Mouse (Mus musculus) ES-Bruce4 (cell line): Measurements from ENCODE around the gene Peli2.

Experiments used
- CTCF ChIP-seq: IDR thresholded peaks from one replicate; pipeline ENCODE4 v1.8.1; 2011; ENCODE audit warnings: low read depth, low read length
- EP300 ChIP-seq: IDR thresholded peaks from 2 replicates; pipeline ENCODE4 v1.6.1; 2011; ENCODE audit warnings: low read depth, low read length; ENCODE audit not compliant: insufficient read depth
- POLR2A ChIP-seq: IDR thresholded peaks from one replicate; pipeline ENCODE4 v1.8.1; 2011; ENCODE audit warnings: low read length; ENCODE audit not compliant: insufficient read depth

DNA sequence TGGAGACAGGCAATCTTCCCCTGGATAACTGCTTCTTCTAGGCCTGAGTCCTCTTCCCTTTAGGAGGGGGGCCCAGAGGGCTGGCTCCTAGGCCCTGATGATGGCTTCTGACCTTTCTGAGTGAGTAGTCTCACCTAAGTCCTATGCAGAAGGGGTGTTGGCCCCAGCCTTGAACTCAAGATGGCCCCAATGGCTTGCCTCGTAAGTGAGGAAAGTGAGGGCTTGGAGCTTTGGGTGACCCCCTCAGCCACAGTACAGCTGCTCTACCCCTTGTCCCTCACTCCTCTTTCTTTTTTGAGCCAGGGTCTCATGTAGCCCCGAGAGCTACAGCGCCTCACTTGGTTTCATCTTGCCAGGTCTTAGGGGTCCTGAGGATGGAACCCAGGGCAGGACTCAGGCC, 11.6 kb downstream of the Peli2 start:
- TF ChIP-seq EP300 (no peak), CTCF (no peak), POLR2A (no peak)
